Mouse (Mus musculus): Measurements from ENCODE around the gene Tmem190.

Gene Tmem190

DNA sequence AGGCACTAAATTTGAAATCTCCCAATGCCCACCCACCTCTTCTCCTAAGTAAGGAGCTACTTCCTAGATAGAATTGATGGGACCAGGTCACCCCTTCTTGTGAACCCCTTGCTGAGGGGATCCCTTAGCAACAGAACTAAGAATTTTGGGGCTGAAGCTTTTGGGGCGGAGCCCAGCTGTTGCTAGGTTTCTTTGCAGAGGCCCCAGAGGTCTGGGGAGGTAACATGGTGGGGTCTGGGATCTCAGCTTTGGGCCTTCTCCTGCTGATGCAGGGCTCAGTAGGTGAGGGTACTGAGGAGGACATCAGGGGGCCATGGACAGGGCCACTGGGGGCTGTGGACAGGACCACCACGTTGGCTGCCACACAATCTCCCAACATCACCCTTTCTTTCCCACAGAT, at the start of gene Tmem190, which contains the start of gene Il11:
Gene Tmem190 (plus strand): TSS at position 179 of the 400 bp plus-strand sequence.
Gene Il11 (minus strand): TSS at position 101 of the 400 bp plus-strand sequence.
- DNase-seq (ENCODE audit: low spot score in 2 of 2), result no peak

DNA sequence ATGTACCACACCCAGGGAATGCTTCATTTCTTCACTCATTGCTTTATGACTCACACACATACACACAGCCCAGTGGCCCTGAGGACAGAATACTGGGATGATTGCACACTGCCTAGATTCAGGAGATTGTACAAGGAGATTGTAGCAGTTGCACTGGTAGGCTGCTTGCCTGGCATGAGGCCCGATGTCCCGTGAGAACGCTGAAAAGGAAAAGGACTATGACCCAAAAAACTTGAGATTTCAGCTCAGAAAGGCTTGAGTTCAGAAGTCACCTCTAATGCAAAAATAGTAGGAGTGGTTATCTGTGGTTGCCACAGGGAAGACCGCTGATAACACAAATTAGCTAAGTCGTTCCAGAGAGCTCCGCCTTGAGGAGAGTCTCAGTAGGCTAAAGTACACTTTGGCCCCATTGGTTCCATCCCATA, 49.8 kb upstream of the Tmem190 start:
- DNase-seq (ENCODE audit: low spot score in 2 of 2), result no peak

GRCm38 (mm10) chr7:4739041-4739543, 43.6 kb upstream of the Tmem190 start:
- DNase-seq (ENCODE audit: low spot score in 2 of 2), result no peak

- DNase-seq (ENCODE audit: low spot score in 2 of 2), result peak; percentile 86 to 98
Observed at GRCm38 (mm10) chr7:4739544-4740275, 43.0 kb upstream of the Tmem190 start, which contains the start of gene Kmt5c. Gene Kmt5c (plus strand): TSS chr7:4740115.

GRCm38 (mm10) chr7:4740309-4740727, 42.4 kb upstream of the Tmem190 start:
- DNase-seq (ENCODE audit: low spot score in 2 of 2), result no peak

- peak; percentile 22 to 51 for DNase-seq (ENCODE audit: low spot score in 2 of 2)
Observed at GRCm38 (mm10) chr7:4741151-4741550, 41.6 kb upstream of the Tmem190 start.

DNA sequence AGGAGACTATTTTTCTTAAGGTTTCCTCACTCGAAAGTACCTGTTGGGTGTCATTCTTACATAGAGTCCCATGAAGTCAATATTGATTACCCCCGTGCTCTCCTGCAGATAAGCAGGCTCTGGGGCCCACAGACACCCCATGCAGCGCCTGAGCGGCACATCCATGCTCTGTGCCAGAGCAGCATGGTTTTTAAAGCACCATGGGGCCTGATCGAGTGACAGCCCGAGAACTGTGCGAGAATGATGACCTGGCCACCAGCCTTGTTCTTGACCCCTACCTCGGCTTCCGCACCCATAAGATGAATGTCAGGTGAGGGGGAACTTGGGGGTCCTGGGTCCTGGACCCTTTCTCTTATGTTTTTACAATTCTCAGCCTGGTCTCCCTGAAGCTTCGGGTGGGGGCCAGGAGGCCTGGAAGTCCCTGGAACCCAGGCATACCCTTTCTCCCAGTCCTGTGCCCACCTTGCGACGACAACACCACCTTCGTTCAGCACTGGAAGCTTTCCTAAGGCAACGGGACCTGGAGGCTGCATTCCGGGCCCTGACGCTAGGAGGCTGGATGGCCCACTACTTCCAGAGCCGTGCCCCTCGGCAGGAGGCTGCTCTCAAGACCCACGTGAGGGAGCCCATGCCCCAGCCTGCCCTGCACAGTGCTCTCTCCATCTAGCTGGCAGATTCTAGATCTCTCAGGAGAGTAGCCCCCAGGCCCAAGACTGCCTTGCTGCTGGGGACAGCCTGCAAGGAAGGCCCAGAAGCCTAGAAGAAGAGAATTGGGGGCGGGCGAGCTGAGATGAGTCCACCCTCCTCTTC, 40.9 kb upstream of the Tmem190 start:
- DNase-seq (ENCODE audit: low spot score in 2 of 2), result no peak

- DNase-seq (ENCODE audit: low spot score in 2 of 2), result no peak
Observed at GRCm38 (mm10) chr7:4742482-4742819, 40.3 kb upstream of the Tmem190 start.

DNA sequence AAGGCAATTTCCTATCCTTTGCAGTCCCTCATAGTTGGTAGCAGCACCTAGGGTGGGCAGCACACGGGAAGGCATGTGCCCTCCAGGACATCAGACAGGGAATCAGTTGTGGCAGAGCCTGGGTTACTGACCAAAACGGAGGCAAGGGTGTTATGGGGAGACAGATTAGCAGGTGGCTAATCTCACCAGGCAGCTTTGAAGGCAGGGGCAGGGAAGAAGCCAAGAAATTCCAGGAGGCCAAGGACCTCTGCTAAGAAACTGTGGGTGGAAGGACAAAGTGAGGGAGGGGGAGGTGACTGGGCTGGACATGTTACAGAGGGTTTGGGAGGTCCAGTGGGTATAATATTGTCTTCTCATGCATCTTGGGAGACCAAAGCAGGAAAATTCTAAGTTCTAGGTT, 39.4 kb upstream of the Tmem190 start:
- no peak for DNase-seq (ENCODE audit: low spot score in 2 of 2)

GRCm38 (mm10) chr7:4744886-4745285, 37.9 kb upstream of the Tmem190 start:
- no peak for DNase-seq (ENCODE audit: low spot score in 2 of 2)

DNA sequence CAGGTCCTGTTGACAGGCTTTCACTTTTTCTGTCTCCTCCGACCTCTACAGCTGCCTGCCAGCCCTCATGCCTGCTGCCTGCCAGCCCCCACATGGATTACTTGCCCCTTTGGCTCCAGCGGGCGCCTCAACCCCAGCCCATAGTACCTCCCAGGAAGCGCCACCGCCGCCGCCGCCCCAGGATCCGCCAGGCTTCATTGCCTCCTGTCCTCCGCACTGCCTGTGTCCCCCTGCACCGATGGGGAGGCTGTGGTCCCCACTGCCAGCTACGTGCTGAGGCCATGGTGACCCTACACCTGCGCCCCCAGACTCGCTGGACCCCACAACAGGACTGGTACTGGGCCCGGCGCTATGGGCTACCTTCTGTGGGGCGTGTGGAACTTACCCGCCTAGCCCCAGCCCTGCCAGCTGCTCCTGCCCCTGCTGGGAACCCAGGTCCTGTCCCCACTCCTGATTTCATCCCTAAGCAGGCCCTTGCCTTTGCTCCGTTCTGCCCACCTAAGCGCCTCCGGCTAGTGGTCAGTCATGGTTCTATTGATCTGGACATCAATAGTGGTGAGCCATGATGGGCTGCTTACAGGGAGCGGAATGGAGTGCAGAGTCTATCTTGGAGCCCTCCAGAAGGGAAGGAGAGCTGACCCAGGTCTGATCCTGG, 36.3 kb upstream of the Tmem190 start:
- no peak for DNase-seq (ENCODE audit: low spot score in 2 of 2)

GRCm38 (mm10) chr7:4747156-4747899, 35.4 kb upstream of the Tmem190 start:
- no peak for DNase-seq (ENCODE audit: low spot score in 2 of 2)

GRCm38 (mm10) chr7:4748321-4748720, 34.4 kb upstream of the Tmem190 start:
- DNase-seq (ENCODE audit: low spot score in 2 of 2), result no peak

DNA sequence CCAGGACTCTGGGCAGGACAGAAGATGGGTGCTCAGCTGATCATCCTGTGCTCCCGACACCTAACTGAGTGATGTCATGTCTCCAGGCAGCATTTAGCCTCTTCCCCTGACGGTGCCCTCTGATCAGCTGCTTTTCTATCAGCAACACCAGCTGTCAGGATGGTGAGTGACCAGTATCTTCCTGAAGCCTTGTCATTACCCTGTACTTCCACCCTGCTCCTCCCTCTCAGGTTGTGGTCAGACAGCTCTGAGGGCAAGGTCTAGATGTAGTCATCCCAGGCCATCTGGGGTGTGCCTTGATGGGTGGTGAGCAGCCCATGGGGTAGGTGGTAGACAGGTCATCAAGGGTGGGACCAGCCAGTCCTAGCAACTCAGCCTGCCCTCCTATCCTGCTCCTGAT, 33.6 kb upstream of the Tmem190 start:
- DNase-seq (ENCODE audit: low spot score in 2 of 2), result no peak

DNA sequence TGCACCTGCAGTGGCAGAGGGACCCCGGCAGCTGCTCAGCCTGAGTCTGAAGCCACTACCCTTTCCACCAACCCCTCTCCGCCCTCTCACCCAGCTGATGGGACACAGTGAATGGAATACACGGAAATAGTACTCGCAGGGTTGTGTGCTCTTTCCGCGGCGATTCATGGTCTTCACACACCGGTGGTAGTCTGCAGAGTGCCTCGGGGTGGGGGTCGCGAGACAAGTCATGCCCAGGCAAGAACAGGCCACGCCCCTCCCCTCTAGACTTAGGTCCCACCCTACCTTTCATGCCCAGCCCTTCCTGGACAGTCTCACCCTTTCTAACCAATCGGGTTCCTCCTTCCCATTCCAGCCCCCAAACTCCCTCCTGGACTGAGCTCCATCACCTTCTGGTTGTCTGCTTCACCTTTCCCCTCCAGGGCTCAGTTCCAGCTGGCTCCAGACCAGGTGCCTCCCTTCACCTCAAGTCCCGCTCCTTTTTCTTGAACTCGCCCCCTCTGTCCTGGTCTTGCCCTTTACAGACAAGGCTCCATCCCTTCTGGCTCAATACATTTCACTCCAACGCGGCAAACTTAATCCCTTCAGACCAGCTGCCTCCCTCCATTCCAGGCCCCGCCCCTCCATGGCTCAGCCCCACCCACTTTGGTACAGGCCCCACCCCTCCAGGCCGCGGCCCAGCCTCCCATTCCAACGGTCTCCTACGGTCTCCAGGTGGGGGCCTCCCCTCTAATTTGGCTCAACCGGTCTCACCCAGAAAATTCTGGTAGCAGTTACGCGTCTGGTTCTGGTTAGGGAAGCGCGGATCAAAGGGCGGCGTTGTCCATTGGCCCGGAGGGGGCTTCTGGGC, 30.5 kb upstream of the Tmem190 start:
- peak in 1 of 2 experiments; percentile 21 for DNase-seq (ENCODE audit: low spot score in 2 of 2)

- peak; percentile 56 to 58 for DNase-seq (ENCODE audit: low spot score in 2 of 2)
Observed at GRCm38 (mm10) chr7:4752821-4753570, 29.7 kb upstream of the Tmem190 start, which contains the start of gene Cox6b2. Gene Cox6b2 (minus strand): TSS chr7:4753094.

GRCm38 (mm10) chr7:4759670-4760069, 23.1 kb upstream of the Tmem190 start:
- no peak for DNase-seq (ENCODE audit: low spot score in 2 of 2)

- DNase-seq (ENCODE audit: low spot score in 2 of 2), result no peak
Observed at GRCm38 (mm10) chr7:4764946-4765710, 17.6 kb upstream of the Tmem190 start.

DNA sequence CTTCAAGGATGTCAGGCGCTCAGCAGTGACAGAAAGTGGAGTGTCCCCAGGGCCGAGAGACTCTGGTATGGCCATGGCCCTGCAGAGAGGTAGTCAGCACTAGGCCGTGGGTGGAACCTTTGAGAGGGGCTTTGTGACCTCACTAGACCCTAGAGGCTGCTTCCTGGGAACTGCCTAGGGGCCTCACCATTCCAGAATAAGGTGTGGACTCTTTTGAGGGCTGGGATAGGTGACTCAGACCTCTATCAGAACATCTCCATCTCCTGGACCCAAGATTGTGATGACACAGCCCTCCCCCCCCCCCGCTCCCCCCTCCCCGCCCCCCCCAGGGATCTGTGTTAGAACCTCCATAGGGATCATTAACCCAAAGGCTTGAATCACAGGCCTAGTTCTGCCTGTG, 11.5 kb upstream of the Tmem190 start, which contains the start of gene Fam71e2:
Gene Fam71e2 (minus strand): TSS at position 101 of the 400 bp plus-strand sequence.
- no peak for DNase-seq (ENCODE audit: low spot score in 2 of 2)

All from urinary bladder, adult 18-20 months (tissue).